Mouse (Mus musculus): Measurements from ENCODE around the gene S100a10.

GRCm38 (mm10) chr3:93590256-93590655 is 35.4 kb downstream of the S100a10 start:
- TF ChIP-seq CTCF (IDR thresholded peaks at IDR 0.05; ENCODE audit: low read depth, low read length) (no peak), POLR2A (IDR thresholded peaks at IDR 0.05; ENCODE audit: insufficient read depth, low read length) (no peak)
